Mouse (Mus musculus): ENCODE measurements around the gene Dus2.

Gene Dus2

DNA sequence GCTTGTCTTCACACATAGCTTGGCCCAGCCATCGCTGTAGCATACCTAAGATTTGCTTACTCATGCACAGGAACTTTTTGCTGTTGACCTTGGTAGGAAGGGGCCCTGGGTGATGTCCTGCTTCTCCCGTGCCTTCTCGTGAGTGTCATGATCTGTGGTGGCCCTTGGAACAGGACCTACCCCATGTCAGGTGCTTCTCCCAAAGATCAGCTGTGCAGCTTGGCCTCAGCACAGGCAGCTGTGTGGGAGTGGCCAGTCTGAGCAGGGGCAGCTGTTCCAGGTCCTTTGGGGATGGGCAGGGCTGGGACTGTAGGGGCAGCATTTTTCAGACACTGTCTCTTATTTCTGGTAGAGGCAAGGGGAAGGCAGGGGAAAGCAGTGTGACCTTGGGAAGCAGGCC lies 53.0 kb downstream of the Dus2 start:
- no peak for DNase-seq (ENCODE audit: low spot score in 2 of 2)

DNA sequence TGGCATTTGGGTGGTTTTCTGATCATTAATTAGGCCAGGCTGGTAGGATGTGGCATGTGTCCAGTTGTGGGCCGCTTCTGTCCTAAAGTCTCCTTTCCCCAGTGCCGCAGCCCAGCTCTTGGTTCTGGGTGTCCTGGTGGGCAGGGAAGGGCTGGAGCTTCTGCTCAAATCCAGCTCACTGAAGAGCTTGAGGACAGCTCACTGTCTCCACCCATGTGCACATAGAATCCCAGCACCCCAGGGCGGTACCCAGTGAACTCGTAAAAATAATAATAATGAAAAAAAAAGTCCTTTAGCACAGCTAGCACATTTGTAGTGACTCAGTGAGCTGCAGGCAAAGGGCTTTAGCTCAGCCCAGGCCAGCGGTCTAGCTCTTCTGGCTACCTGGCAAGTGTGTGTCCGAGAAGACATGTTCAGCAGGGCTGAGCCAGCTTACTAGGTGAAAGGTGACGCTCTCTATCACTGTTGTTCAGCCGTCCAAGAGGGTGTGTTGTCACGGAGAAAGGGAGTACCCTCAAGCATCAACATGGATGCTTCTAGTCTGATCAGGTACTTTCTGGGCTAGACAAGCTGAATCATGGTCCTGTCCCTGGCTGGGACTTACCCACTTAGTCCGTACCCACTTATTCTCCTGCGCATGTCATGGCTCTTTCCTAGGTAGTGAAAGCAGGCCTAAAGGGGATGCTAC lies 55.9 kb downstream of the Dus2 start:
- DNase-seq (ENCODE audit: low spot score in 2 of 2): no peak

DNA sequence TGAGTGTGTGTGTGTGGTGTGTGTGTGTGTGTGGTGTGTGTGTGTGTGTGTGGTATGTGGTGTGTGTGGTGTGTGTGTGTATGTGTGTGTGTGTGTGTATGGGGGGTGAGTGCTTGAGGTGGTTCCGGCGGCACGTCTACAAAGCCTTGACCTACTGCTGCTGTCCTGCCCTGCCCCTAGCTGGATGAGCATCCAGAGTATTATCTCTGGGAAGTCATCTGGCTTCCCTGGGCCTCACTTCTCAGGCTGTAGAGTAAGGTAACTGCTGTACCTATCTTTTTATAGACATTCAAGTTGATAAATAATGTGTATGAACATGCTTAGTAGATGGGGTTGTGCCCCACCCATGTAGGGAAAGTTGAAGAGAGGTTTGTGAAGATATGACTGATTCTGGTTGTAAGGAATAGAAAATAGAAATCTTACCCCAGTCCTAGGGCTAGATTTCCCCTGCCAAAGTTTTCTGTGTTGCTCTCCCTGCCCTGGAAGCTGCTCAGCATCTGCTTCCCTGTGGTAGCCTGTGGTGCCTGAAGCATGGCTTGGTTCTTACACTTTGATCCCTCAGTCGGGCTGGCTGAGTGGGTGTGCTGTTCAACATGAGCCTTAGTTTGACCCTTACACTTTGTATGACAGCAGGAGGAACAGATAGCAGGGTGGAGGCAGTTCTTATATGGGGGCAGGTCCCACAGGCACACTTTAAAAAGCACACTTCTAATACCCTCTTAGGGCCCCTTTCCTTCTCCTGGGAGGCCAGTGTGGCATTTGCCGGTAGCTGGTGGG lies 56.9 kb downstream of the Dus2 start:
- DNase-seq (ENCODE audit: low spot score in 2 of 2): no peak

DNA sequence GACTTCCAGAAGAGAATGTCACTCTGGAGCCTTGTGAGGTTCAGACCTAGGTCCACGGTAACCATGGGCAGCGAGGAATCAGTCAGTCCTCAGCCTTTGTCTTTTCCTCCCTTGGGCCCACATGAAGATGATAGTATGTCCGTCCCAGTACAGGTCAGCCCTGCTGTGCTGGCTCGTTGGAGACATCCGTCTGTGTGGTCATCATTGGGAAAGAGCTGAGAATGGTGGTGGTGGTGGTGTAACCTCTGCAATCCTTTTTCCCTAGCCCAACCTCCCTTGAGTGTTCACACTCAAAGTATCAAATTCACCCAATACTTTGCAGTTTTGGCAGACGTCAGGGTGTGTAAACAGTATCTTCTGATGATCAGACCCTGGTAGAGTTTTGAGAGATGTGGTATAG lies 58.7 kb downstream of the Dus2 start:
- no peak for DNase-seq (ENCODE audit: low spot score in 2 of 2)

DNA sequence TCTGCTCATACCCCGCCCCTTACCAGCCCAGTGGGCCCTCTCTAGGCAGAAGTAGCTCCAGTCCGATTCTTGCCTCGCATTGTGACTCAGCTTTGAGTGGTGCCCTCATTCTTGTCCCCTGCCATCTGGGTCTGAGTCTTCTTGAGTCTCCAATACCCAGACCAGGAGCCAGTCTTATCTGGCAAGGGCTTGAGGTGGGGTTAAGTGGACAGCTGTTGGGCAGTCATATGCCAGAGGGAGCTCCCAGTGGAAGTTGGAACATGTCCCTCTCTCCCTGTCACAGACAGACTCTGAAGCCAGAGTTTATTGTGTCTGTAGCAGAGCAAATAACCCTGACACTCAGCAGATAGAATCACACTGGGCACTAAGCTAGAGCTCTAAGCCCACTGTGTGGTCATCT lies 59.9 kb downstream of the Dus2 start:
- DNase-seq (ENCODE audit: low spot score in 2 of 2): no peak

DNA sequence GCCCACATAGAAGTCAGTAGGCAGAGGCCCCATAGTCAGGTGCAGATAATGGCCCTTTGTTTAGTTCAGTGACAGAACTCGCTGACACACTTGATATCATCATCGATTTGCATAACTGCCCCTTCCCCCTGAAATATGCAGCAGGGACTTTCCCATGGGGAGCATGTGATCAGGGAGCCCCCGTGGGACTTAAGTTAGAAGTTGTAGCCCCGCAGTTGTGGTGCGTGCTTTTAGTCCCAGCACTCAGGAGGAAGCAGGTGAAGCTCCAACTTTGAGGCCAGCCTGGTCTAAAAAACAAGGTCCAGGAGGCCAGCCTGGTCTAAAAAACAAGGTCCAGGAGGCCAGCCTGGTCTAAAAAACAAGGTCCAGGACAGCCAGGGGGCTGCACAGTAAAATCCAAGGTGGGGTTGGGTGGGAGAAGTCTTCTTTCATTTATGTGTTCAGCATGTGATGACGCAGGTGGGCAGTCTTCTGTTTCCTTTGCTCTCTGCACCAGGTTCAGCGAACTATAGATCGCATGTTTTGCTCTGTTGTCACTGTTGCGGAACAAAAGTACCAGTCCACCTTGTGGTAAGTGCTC lies 61.5 kb downstream of the Dus2 start:
- peak; percentile 49 to 92 for DNase-seq (ENCODE audit: low spot score in 2 of 2)

DNA sequence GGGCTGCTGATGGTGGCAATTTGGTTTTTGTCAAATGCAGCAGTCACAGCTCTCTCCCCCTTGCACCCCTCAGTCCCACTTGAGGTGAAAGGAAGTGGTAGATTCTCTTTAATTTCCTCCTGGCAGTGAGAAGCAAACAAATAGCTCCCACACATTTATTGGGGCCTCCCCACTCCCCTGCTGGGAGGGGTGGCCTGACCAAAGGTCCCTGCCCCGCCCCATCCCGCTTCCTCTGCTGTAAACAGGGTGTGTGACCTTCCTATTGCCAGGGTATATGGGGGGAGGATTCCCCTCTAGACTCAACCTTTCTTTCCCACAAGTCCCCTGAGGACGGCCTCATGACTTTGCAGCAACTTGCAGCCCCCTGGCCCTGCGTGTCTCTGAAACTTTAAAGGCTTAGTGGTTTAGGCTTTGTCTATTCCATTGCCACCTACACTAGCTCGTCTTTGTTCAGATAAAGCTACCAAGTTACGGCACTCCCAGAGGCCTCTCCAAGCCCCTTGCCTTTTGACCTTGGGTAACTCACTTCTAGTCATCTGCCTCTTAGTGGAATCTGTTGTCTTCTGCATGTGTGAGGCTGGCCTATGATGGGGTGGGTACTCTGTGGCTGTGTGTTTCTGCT lies 63.2 kb downstream of the Dus2 start:
- peak; percentile 85 to 96 for DNase-seq (ENCODE audit: low spot score in 2 of 2)

DNA sequence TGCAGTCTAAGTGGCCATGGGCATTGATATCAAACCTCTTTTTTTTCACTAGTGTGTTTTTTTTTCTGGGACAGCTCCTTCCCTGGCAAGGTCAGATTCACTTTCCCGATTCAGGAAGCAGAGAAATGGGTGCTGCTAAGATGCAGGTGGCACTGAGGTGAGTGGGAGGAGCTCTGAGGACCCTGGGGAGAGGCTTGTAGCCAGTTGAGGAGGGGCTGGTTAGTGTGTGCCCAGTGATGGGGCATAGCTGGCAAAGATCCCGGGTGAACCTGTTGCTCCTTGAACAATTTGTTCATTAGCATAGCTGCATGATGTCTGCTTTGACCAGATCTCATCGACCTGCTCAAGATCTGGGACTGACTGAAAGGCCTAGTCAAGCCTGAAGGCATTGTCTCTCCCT lies 63.9 kb downstream of the Dus2 start:
- peak in 1 of 2 experiments; percentile 54 for DNase-seq (ENCODE audit: low spot score in 2 of 2)

DNA sequence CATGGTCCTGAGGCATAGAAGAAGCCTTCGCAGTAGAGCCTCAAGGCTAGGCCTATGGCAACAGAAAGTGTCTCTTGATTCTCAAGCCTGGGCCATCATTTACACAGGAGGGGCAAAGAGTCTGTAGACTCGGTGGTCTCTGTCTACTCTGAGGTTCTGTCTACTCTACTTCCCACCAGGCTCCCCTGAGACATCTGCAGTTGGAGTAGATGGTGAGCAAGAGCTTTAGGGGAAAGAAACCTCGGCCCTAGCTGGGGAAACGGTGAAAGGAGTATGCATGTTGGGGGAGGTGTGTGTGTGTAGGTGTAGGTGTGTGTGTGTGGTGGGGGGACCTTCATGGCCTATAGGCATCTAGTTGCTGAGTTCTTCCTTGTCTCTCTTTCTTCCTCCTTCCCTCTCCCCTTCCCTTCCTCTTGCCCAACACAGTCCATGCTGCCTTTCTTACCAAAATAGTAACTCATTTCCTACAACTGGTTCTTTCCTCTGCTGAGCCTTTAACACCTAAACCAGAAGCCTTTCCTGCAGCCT lies 65.4 kb downstream of the Dus2 start:
- DNase-seq (ENCODE audit: low spot score in 2 of 2): no peak

DNA sequence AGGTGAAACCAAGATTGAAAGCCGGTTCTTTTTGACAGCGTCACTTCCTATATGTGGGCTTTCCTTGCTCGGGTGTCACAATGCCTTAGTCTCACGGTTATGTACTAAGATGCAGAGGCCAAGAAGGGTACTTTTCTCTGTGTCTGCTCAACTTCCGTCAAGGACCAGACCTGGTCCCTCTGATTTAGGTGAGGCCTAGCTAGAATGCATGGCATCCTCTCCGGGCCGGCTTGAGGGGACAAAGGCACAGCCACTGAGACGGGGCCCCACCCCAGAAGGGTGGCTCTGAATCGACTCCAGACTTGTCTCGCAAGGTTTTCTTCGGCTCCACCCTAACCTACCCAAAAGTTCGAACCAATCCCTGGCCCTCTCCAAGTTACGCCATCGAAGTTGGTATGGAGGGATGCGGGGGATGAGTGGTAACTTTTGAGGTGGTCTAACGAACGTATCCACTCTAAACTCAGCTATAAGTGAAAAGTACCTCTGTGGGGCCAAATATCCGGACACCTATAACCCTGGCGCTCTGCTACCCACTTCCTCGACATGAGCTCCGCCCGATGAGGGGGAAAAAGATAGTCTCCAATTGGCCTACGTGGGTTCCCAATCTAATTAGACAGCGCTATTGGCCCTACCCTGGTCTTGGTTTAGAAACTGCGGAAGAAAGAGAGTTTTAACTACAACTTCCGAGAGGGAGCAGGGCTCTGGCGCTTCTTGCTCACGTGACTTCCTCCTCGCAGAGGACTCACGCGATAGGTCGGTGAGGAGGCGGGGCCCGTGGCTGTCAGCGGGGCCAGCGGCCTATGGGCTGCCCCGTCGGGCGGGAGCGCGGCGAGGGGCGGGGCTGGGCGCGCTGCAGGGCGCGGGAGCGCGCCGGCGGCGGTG lies 67.8 kb downstream of the Dus2 start, which contains the start of gene Nfatc3:
TSS of gene Nfatc3 (plus strand) at position 110 of the 882 bp plus-strand sequence.
- DNase-seq (ENCODE audit: low spot score in 2 of 2): peak; percentile 95 to 97

DNA sequence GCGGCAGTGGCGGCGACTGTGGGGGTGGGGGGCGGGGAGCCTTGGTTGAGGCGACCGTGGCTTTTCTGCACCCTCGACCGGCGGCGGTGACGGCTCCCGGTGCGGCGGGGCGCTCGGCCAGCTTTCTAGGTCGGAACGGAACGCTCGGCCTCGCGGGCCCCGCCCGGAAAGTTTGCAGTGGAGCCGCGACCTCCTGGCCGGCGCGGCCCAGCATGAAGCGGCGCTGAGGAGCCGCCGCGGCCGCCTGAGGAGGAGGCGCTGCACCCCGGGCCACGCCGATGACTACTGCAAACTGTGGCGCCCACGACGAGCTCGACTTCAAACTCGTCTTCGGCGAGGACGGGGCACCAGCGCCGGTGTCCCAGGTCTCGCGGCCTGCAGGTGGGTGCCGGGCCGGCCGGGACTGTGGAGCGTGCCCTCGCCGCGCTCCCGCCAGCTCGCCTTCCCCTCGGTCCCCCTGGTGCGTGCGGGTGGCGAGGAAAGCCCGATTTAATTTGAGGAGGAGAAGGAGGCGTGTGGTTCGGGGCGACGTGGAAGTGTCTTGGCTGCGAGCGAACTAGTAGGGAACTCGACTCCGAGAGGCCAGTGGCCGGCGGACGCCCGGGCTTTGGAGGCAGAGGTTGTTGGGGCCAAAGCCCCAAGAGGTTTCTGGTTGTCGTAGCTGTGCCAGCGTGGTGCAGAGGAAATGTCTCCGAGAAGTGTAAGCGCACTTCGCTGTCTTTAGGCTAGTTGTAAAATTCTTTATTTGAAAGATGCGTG lies 68.7 kb downstream of the Dus2 start:
- peak; percentile 56 to 62 for DNase-seq (ENCODE audit: low spot score in 2 of 2)

DNA sequence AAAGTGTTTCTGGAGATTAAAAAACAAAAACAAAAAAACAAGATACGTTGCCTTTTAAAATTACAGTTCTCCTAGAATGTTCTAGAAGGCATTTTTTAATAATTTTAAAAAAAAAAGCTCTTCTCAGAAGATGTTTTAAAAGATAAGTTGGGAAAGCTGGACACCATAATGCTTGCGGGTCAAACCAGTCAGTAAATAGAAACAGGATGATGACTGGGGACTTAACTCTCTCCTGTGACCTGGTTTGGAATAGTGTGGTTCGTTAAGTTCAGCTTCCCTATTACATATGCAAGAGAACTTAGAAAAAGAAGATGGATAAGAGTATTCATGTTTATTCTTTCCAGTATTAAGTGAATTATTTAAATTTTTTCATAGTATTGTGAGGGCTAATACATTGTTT lies 69.4 kb downstream of the Dus2 start:
- DNase-seq (ENCODE audit: low spot score in 2 of 2): no peak

DNA sequence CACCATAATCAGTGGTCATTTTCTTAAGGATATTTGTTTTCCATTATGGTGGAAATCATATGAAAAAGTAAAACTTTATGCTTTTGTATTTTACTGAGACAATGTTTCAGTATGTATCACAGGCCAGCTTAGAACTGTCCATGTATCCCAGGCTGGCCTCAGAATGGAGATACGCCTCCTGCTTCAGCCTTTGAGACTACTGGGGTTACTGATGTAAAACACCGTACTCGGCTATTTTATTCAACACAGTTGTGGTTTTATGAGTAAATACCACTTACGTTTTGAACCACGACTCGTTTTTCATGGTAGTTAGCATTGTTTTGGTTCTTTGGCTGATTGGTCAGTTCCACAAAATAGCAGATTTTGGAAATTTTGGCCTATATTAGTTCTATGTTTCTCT lies 70.5 kb downstream of the Dus2 start:
- DNase-seq (ENCODE audit: low spot score in 2 of 2): no peak

DNA sequence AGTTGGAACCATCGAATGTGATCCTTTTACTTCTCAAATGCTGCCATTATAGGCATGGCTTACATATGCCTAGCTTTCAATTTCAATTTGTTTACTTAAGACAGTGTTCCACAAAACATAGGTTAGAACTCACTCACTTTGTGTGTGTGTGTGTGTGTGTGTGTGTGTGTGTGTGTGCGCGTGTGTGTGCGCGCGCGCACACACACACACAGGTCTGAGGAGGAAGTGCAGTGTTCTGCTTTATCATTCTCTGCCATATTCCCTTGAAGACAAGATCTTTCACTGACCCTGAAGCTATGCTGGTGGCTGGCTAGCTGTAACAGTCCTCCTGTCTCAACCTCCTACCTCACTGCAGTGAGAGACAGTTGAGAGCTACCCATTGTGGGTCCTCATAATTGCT lies 71.9 kb downstream of the Dus2 start:
- DNase-seq (ENCODE audit: low spot score in 2 of 2): no peak

DNA sequence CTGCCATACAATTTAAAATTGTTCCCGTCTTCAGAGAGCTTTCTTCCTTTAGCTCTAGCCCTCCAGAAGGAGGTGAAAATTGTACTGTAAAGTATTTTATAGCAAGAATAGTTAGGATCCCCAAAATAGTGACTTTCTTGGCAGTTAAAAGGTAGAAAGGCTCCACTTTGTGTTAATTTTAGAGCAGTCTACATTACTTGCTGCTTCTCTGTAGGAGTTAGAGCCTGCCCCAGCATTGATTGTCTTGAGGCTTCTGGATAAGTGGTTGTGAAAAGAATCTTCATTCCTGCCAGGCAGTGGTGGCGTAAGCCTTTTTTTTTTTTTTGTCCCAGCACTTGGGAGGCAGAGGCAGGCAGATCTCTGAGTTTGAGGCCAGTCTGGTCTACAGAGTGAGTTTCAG lies 75.6 kb downstream of the Dus2 start:
- no peak for DNase-seq (ENCODE audit: low spot score in 2 of 2)

DNA sequence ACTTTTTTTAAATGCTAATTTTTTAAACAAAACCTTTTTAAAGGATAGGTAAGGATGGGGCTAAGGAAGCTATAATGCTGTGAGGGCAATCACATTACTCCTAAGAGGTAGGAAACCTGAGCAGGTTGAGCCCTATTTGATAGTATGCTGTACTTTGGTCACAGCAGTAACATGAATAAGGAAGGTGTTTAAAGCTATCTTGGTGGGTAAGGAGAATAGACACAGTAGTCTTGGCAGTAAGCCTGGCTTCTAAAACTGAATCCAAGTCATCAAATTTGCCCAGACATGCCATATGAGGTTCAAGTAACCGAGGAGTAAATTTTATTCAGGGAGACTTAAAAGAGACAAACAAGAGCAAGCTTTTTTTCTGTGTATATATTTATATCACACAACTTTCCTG lies 78.4 kb downstream of the Dus2 start:
- no peak for DNase-seq (ENCODE audit: low spot score in 2 of 2)

DNA sequence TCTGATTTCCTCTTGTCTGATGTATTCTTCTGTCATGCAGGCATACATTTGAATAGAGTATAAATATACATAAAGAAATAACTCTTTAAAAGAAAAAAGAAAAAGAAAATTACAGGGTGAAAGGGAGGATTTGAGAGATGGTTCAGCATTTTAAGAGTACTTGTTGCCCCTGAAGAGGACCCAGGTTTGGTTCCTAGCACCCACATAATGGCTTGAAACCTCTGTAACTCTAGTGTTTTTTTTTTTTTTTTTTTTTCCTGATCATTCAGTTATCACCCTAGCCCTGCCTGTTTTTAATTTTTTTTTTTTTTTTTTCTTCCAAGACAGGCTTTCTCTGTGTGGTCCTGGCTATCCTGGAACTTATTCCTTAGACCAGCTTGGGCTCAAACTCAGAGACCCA lies 81.0 kb downstream of the Dus2 start:
- DNase-seq (ENCODE audit: low spot score in 2 of 2): no peak

DNA sequence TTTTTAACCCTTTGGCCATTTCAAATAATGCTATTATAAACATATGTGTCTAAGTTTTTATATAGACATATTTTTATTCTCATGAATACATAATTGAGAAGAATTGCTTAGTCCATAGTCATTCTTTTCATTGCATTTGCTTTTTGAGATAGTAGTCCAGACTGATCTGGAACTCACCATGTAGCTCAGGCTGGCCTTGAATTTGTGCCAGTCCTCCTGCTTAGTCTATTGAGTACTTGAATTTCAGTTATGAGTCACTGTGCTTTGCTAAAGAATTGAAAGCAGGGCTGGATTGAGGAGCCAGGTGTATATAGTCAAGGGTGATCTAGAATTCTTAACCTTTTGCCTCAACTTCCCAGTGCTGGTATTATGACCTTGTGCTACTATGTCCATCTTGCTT lies 83.1 kb downstream of the Dus2 start:
- DNase-seq (ENCODE audit: low spot score in 2 of 2): no peak

DNA sequence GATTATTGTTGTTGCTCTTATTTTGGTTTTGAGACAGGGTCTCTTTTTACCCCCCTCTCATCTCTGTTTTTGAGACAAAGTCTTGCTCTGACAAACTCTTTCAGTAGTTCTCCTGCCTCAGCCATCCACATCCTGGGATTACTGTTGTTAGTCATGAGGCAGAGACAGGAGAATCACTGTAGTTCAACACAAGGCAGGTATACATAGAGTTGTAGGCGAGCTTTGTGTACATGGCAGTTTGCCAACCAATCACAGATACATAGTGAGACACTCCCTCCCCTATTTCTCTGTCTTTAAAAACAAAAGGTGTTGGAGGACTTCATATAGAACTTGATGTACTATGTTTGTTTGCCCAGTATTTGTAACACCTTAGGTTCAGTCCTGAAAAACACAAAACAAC lies 83.5 kb downstream of the Dus2 start:
- DNase-seq (ENCODE audit: low spot score in 2 of 2): no peak

DNA sequence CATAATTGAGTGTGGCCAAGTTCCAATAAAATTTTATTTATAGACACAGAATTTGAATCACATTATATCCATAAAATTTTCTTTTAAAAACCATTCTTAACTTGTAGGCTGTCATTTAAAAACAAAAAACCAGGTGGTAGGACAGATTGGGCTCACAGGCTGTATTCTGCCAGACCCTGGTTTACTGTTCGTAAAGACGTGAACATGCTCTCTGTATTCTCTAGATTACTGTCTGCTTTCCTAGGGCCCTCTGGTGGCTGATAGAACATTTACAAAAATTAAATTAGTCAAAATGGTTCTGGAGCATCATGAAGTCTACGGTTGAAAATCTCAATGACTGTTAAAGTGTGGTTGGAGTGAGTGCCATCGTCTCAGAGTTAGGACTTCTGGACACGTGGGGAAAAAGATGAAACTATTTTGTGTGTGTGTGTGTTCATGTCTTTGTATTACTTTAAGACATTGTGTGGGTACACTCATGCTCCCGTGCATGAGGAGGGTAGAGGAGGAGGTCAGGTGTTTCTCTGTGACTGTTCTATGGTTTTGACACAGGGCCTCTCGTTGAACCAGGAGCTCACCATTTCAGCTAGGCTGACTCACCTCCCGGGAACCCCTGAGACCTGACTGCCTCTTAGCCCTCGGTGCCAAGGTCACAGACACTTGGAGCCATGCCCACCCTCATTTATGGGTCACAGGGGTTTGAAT lies 84.2 kb downstream of the Dus2 start:
- DNase-seq (ENCODE audit: low spot score in 2 of 2): peak in 1 of 2 experiments; percentile 30
